Mouse (Mus musculus): Measurements from ENCODE around the gene Amd1.

- TF ChIP-seq CTCF (IDR thresholded peaks at IDR 0.05; ENCODE audit: control insufficient read depth, insufficient read depth, insufficient replicate concordance, low read depth, low read length) (no peak), POLR2A (IDR thresholded peaks at IDR 0.05; ENCODE audit: control insufficient read depth, low read depth, low read length) (no peak)
These were observed 6.0 kb upstream of the Amd1 start for GRCm38 (mm10) chr10:40307826-40308583.
